Mouse (Mus musculus) olfactory bulb, adult 2 months (tissue): ENCODE measurements around the gene Steap3.

Experiments used
- CTCF ChIP-seq: fragments of 200-500 bp; IDR thresholded peaks from 2 replicates; pipeline ENCODE4 v1.5.1; 2012; ENCODE audit warnings: low read depth, mild to moderate bottlenecking, low read length, moderate library complexity; ENCODE audit not compliant: insufficient read depth
- POLR2A ChIP-seq: fragments of 200-500 bp; IDR thresholded peaks from 2 replicates; pipeline ENCODE4 v1.6.1; 2012; ENCODE audit warnings: mild to moderate bottlenecking, low read depth, low read length, moderate library complexity; ENCODE audit not compliant: insufficient read depth

GRCm38 (mm10) chr1:120264861-120265686, 7.4 kb downstream of the Steap3 start:
- TF ChIP-seq CTCF (no peak), POLR2A (no peak)
